Mouse (Mus musculus): ENCODE results near the gene Gfi1.

The Gfi1 gene

DNA sequence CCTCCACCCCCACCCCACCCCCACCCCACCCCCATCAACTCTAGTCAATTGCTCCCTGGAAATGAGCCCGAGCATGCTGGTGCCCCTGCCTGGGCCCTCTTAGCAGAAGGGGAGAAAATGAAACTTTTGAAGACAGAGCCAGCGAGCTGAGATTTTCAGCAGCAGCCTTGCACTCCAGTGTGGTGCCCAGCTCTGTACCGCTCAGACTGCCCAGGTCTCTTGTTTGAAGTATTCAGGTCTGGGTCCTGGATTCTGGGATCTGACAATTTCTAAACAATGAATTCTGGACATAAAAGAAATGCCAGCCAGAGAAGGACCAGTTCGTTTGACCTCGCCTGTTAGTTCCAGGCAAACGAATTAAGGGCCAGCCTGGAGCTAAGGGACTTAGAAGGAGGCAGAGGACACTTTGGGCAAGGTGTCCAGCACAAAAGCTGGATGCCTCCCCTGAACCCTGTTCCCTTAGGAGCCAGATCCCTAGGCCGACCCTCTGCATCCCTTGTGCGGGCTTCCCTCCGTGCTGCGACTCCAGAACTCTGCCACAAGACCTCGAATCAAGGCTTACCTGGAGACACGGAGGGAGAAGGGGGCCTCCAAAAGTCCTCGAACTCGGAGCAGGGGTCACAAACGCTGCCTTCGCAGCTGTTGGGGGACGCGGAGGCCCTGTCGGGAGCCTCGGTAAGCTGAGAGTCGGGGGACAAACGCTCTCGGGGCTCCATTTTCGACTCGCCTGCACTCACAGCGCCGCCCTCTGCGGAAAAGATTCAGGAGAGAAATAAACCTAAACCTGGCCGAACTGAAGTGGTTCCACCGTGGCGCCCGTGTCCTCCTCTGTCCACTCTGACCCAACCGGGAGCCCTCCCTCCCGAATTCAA, 2.9 kb downstream of the Gfi1 start:
- DNase-seq (ENCODE audit: low spot score in 2 of 2), result no peak

DNA sequence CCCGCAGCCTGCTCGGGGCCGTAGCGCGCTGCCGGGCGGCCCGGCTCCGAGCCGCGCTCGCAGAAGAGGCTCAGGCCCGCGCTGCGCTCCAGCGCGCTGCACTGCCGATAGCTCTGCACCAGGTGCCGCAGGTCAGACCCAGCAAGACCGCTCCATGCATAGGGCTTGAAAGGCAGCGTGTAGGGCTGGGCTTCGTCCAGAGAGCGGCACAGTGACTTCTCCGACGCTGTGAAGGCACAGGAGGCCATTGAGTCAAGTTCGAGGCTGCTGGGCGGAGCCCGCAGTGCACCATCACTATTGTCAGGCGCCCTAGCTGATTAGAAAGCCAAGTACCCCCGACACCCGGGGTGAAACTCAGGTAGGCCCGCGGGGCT, 4.2 kb downstream of the Gfi1 start:
- no peak for DNase-seq (ENCODE audit: low spot score in 2 of 2)

DNA sequence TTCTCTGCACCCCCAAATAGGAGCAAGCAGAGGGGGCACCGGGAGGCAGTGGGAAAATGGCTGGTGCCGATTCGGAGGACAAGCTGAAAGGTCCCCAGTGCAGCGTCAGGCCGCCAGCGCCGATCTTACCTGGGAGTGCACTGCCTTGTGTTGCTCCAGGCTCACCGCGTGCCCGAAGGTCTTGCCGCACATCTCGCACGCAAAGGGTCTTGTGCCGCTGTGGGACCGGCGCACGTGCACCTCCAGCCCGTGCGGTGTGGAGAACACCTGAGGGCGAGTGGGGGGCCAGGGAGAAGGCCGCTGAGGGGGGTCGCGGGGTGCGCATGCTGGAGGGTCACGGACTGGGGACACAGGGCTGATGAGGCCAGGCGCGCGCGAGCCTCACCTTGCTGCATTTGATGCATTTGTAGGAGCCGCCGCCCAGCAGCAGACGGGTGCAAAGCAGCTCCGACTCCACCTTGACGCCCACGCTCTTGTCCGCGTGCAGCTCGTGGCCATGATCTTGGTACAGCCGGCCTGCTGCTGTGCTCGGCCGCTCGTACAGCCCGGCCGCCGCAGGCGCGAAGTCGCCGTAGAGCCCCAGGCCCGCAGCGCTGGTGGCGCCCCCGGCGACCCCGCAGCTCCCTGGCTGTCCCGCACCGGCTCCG, 4.7 kb downstream of the Gfi1 start:
- no peak for DNase-seq (ENCODE audit: low spot score in 2 of 2)

DNA sequence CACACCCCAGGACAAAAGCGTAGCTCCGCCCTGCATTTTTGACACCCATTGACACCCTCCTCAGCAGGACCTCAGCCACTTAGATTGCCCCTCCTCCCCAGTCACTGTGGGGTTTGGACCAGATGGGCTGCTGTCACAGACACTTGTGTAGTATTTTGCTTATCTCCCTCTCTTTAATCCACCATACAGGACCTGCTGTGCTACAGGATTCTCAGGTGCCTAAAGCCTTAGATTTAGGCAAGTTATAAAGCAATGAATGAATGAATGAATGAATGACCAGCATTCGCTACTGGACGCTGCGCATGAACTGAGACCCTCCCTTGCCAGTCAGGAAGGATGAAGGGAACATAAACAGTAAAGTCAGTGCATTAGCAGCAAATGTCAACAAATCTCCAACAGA, 5.3 kb downstream of the Gfi1 start:
- no peak for DNase-seq (ENCODE audit: low spot score in 2 of 2)

DNA sequence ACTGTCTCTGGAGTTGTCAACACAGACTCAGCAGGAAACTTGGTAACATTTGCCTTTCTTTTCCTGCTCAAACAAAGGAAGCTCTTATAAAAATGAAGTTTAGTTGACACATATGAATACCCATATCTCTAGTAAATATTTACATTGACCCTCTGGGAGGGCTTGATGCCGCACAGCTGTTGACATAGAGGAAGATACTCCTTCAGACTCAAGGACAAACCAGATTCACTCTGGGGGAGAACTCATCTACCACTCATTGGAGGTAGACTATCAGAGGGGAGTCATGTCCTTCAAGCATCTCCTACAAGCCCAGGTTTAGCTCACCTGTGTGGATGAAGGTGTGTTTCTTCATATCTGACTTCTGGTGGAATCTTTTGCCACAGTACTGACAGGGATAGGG, 6.0 kb downstream of the Gfi1 start:
- DNase-seq (ENCODE audit: low spot score in 2 of 2), result no peak

DNA sequence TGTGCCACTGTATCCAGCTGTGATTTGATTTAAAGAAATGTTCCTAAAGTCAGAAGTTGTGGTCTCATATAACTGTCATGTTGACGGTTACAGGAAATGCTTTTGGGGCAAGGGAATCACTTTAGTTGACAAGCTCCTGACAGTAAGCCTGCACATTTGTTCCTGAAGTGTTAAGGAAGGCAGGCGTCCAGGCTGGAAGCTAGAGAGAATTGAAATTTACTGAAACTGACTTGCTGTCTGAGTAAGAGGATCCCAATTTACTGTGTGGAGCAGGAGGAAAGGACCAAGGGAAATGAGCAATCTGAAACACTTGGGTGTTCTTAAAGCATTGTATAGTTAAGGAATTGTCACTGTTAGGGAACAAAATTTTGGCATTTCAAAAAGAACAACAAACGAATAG, 6.6 kb downstream of the Gfi1 start:
- no peak for DNase-seq (ENCODE audit: low spot score in 2 of 2)

DNA sequence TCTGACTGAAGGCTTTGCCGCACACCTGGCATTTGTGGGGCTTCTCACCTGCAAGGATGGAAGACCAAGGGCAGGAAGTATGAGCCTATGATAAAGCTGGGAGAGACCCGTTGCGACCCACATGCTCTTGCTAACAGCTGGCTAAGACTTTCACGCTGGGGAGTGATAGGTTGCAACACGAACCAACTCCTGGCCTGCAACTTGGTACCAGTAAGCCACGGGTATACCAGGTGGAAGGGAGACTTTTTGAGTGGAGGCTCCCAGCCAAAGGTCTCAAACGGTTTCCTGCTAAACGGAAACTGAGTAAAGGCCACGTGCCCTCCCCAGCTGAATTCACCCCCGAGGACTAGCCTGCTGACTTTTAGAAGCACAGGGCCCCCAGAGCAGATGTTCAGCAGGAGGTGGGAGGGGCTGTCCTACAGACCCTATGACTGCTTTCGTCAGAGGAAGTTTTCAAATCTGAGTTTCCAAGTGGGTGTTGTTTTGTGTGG, 7.9 kb downstream of the Gfi1 start:
- no peak for DNase-seq (ENCODE audit: low spot score in 2 of 2)

DNA sequence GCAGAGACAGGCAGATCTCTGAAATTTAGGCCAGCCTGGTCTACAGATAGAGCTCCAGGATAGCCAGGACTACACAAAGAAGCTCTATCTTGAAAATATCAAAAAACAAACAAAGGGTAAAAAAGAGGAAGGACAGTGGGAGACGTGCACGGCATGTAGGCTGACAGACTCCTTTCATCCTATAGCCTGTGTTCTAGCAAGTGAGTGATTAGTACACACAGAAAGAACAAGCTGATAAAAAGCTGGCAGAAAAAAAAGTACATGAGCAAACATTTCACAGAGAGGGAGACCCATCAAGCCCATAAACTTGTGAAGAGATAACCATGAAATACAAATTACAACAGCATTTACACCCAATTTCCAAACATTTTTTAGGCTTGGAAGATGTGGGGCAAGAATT, 14.1 kb downstream of the Gfi1 start:
- DNase-seq (ENCODE audit: low spot score in 2 of 2), result no peak

DNA sequence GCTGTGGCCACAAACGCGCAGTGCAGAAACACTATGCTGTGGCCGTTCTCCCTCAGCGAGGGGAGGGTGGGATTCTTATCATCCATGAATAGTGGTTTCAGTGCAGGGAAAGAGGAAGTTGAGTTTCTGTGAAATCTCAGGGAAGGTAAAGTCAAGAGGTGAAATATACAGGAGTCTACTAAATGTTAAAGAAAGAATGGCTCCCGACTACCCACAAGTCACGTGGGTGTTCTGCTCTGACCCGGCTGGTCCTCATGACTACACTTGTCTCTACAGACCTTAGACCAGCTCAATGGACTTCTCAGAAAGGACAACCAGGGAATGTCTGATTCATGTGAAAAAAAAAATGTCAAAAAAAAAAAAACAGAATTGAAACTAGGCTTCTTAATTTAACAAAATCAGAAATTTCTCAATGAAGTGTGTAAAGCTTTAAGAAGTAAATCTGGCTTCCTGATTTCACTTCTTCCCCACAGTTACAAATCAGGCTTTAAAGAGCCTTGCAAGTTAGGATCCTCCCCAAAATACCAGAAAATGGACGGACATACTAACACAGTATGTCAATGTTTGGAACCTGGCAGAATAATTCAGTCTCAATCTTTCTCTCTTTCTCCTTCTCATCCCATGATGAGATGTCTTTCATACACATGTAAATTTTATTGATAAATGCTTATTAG, 17.6 kb downstream of the Gfi1 start:
- DNase-seq (ENCODE audit: low spot score in 2 of 2), result no peak

DNA sequence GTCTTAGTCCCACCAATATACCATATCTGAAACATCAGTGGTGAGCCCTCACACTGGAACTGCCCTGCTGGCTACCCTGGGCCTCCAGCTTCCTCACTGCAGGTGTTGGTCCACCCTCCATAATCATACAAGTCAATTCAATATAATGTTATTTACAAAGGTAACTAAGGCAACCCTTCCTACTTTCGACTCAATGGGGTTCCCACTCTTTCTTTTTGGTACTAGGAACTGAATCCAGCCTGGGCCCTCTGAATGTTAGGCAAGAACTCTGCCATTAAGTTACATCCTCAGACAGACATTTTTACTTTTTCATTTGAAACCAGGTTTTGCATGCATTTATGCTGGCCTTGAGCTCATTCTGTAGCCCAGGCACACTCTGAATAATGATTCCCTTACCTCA, 19.6 kb downstream of the Gfi1 start:
- DNase-seq (ENCODE audit: low spot score in 2 of 2), result no peak

DNA sequence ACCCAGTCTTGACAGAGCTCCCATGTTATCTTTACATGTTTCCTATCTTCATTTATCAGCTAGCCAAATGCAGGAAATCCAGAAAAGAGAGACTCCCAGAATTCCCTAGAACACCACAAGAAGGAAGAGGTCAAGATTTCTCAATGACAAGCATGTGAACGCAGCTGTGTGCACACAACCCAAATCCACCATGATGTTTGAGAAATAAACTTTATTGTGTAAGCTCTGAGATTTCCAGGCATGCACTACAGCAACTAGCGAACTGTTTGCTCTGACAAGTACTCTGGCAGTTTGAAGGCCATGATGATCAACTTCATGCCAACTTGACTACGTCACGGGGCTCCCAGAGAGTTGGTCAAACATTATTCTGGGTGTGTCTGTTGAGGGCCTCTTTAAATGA, 20.1 kb downstream of the Gfi1 start:
- no peak for DNase-seq (ENCODE audit: low spot score in 2 of 2)

DNA sequence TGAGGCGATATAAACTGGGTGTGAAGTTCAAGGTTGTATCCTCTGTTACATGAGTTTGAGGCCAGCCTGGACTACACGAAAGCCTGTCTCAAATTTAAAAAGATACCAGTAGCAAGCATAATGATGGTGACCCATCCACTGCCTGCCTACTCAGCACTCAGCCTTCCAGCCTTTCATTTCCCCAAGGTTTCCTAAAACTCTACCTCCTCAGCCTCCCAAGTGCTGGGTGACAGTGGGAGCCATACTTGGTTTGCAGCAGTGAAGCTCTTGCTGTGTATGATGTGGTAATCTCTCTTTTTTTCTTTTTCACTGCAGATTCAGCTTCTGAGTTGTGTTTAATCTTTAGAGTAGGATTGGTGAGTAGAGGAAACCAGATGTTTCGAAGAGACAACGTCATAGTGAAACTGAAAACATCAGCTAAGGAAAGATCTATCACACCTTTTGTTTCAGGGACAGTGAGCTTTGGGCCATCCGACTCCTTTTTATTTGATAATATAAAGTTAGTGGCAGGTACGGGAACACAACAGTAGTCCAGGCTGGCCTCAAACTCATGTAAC, 22.6 kb downstream of the Gfi1 start:
- DNase-seq (ENCODE audit: low spot score in 2 of 2), result no peak

DNA sequence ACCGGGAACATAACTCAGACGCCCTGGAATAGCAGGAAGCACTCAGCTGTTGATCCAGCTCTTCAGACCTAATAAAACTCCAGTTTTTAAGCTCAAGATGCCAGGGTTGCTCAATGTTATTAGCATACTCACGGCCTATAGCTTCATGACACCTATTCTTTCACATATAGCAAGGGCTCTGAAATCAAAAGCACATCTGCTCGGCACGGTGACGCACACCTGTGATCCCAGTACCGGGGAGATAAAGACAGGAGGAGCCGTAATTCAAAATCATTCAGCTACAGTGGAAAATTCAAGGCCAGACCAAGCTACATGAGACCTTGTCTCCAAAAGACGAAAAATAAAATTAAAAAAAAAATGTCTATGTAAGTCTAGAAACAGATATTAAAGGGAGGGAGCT, 24.2 kb downstream of the Gfi1 start:
- DNase-seq (ENCODE audit: low spot score in 2 of 2), result no peak

DNA sequence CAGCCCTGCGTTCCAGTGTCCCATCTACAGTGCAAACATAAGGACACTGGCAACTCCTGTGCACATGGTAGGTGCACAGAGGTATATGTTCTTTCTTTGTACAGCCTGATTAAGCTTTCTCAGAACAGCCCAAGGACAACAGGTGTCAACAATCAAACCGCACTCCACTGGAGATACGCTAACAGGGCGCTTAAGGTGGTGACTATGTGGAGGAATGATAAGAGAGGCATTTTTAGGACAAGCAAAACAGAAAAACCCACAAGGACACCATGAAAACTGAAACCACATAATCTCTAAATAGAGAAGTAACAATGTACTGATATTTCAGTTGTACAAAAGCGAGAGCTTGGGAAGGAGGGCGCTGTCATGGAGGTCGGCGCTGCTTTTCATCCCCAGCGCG, 25.0 kb downstream of the Gfi1 start:
- DNase-seq (ENCODE audit: low spot score in 2 of 2), result no peak

DNA sequence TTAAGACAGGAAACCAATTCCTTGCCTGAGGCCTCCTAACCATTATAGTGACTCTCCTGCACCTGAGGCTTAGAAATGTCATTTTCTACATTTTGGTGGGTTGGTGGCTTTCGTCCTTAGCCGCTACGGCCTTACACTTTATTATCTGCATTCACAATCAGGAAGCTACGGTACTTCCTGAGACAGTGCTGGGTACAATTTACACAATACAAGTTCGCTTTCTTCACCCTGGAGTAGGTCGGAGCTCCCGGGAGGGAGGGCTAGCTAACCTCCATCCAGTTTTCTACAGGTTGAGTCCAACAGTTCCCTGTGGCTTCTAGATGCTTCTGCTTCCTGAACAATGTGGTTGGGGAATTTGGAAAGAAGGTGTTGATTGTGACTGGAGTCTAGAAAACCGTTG, 26.9 kb downstream of the Gfi1 start:
- DNase-seq (ENCODE audit: low spot score in 2 of 2), result no peak

DNA sequence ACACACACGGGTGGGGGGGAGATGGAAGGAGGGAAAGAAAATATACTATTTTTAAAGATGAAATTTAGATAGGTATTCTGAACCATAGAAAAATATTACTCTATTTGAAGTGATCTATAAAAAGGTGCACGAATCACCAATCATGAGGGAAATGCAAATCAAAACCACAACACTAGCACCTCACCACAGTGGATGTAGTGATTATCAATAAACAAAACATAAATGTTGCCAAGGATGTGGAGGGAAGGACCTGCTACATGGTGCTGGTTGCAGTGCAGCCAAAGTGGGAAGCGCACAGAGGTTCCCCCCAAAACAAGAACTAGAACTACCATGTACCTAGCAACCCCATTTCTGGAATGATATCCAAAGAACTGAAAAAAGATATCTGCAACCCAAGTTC, 30.8 kb downstream of the Gfi1 start:
- no peak for DNase-seq (ENCODE audit: low spot score in 2 of 2)

DNA sequence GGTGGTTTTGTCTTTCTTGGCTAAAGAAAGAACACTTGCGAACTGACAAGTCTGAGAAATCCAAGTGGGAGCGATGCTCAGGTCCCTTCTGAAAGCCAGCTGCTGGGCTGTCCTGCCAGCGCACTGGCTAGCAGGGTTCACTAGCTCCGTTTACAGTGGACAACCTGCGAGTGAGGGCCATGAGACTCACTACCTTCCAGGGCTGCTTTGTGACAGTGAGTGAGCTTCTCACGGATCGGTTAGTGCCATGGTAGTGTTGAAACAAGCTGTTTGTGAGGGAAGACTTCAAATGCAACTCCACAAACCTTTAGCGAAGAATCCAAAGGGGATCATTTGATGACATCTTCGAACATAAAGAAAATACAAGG, 37.4 kb downstream of the Gfi1 start:
- DNase-seq (ENCODE audit: low spot score in 2 of 2), result no peak

DNA sequence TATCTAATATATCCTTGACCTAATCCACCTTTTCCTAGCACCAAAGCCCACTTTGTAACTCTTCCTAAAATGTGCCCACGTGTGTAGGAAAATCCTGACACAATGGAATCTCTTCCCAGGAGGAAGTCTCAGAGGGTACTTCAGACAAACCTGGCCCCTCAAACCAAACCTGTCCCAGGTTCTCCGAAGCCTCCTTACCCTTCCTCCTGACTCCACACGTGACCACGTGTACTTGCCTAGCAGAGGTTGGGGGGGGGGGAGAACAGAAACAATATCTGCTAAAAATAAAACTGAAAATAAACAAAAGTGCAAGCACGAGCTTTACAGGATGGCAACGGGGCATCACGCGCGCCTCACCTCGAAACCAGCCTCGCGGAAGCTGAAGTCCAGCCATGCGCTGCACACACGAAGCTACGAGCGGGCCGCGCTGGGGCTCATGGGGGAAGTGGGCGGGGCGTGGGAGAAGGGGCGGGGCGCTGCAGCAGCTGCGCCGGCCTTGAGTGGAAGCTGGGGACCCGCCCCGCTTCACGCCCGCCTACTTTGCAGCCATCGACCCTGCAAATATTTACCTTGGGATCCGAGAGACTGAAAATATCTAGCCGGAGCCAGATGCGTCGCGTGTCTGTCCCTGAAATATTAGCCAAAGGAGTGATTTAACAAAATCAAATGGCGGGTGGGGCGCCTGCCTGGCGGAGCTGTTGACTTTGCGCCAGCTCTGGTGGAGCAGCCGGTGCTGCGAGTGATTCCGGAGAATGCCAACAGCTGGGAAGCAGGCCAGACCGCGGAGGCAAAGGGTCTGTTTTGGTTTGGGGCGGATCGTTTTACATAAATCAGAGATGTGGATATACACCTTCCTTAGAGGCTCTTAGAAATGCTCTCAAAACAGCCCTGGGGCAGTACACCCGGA, 38.0 kb downstream of the Gfi1 start:
- peak; percentile 59 to 69 for DNase-seq (ENCODE audit: low spot score in 2 of 2)

DNA sequence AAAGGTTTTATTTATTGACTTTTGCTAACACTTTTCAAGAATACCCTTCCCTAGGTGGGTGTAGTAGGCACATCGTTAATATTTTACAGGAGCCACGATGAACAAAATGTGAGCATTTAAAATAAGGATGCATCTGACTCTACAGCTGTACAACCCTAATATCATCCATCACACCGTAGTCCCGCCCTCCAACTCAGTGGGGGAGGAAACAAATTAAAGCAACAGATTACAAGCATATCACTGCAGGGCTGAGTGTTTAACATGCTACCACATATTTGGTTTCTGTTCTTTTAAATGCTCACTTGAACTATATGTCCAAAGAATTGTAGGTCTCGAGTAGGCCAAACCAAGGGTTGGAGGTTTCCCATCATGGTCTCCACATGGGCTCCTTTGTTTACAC, 38.7 kb downstream of the Gfi1 start:
- DNase-seq (ENCODE audit: low spot score in 2 of 2), result no peak

DNA sequence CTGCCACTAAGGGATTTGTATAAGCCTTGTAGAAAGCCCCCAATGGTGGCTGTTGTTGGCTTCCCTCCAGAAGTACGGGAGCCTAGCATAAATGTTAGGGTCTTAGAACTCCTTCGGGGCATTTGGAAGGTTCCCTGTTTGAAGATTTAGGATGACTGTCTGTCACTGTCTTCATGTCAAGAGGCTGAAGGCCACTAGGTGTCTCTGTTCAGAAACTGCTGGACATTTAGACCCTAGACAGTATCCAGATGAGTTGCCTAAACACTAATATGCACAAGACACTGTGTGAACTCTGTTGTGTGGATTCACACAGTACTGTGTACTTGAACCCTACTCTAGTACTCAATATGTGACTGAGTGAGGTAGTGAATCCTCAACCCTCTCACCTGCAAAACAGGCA, 41.5 kb downstream of the Gfi1 start:
- no peak for DNase-seq (ENCODE audit: low spot score in 2 of 2)

DNA sequence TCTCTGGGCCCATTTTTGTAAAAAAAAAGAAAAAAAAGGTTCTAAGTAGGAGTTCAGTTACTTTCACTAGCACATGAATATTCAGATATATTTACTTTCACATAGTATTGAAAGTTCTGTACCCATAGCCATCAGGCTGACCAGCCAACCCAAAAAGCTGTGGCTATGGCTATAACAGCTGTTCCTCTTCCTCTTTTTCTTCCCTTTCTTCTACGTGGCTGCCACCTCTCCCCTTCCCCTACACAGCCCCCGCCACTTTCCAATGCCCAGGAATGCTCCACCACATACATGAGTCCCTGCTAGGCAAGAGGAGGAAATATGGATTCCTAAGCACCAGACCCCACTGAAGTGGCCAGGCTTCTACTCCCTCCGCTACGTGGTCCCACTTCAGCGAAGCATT, 44.5 kb downstream of the Gfi1 start:
- no peak for DNase-seq (ENCODE audit: low spot score in 2 of 2)

DNA sequence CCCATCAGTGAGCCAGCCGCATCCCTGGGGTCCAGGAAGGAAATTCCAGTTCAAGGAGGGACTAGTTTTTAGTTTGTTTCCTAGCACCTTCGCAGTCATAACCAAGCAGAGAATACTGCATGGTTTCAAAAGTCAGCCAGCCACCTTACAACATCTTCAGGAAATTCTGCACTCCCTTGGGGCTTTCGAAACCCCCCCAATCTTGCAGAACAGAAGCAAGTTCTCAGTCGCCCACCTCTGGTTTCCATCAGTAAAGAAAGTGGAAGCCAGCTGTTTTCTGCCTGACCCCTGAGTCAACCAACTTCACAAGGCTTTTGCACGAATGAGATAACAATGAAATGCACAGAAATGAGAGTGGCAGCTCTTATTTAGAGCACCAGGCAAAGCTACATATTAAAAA, 47.4 kb downstream of the Gfi1 start:
- DNase-seq (ENCODE audit: low spot score in 2 of 2), result no peak

Measured in spleen, postnatal 14 days (tissue).